12 mouse cellular contexts compared by ENCODE assay signal in genomic region chr15:85555799-85556198, GRCm38 (mm10). TPM values are rescaled to one million over a fixed set of nuclear protein-coding genes. Genes with fewer than 3 reads are reported as not detected.
DNase-seq lines count a peak whose midpoint lies in the region; ATAC-seq and TF ChIP-seq lines count a peak whose summit lies in the region.
"Had no signal": no experiment of that assay in that cellular context is flagged by ENCODE, and none has a peak within 500 bp of the region (broad histone marks: within the 10 kb centered on the region; RNA-seq: fewer than 3 reads in every experiment).

No protein-coding gene starts in this region.

- peak; percentile 69 for DNase-seq in hindbrain, postnatal 0 days (ENCODE audit: low spot score)
- DNase-seq in hindbrain, embryonic 14.5 days (ENCODE audit: low spot score), result no peak
- DNase-seq in right cerebral cortex, postnatal 4 days, result peak; percentile 47
- DNase-seq in right cerebral cortex, postnatal 14 days, result no peak
- peak; percentile 71 for DNase-seq in kidney, adult 9 months
- DNase-seq in lung, postnatal 4 days, result peak; percentile 44 to 79
- no peak for DNase-seq in frontal cortex, adult 2 months (ENCODE audit: extremely low spot score in 1 of 2, low spot score in 1 of 2)

- H3K36me3 ChIP-seq in hindbrain, postnatal 0 days (ENCODE audit: insufficient read depth, low read length), result no peaks in the 10 kb centered on the region
- no peaks in the 10 kb centered on the region for H3K36me3 ChIP-seq in hindbrain, embryonic 14.5 days (replicated peaks; ENCODE audit: control insufficient read depth, insufficient read depth)
- H3K36me3 ChIP-seq: embryonic facial prominence, embryonic 15.5 days; limb, embryonic 12.5 days; stomach, embryonic 15.5 days had no signal

- no peaks in the 10 kb centered on the region for H3K9me3 ChIP-seq in hindbrain, postnatal 0 days (ENCODE audit: low read length)
- no peaks in the 10 kb centered on the region for H3K9me3 ChIP-seq in hindbrain, embryonic 14.5 days (ENCODE audit: control insufficient read depth, low read length)
- H3K9me3 ChIP-seq: embryonic facial prominence, embryonic 15.5 days; limb, embryonic 12.5 days; stomach, embryonic 15.5 days had no signal

- H3K4me1 ChIP-seq in hindbrain, postnatal 0 days (ENCODE audit: insufficient read depth, low read length), result no peaks in the 10 kb centered on the region
- 0 out of 2 replicates have a peak, but pooled peaks cover 2% of the 10 kb centered on the region for H3K4me1 ChIP-seq in hindbrain, embryonic 14.5 days (replicated peaks; ENCODE audit: control insufficient read depth, insufficient read depth, low read length)
- H3K4me1 ChIP-seq: limb, embryonic 12.5 days; stomach, embryonic 15.5 days had no signal

- peak; percentile 77 for ATAC-seq in hindbrain, postnatal 0 days
- ATAC-seq in hindbrain, embryonic 14.5 days (ENCODE audit: low FRiP score), result no peak

- WGBS in hindbrain, postnatal 0 days, result 49% methylated on average over 10 of the region's 10 CpGs
- WGBS in hindbrain, embryonic 14.5 days, result 63% methylated on average over 10 of the region's 10 CpGs

- no peaks in the 10 kb centered on the region for H3K27me3 ChIP-seq in hindbrain, postnatal 0 days (ENCODE audit: insufficient read depth, low read length)
- H3K27me3 ChIP-seq in hindbrain, embryonic 14.5 days (ENCODE audit: control insufficient read depth, insufficient read depth, low read length), result no peaks in the 10 kb centered on the region
- H3K27me3 ChIP-seq: embryonic facial prominence, embryonic 15.5 days; stomach, embryonic 15.5 days had no signal

- H3K4me3 ChIP-seq in hindbrain, postnatal 0 days (ENCODE audit: low read length), result no peak overlapping the region
- H3K4me3 ChIP-seq in hindbrain, embryonic 14.5 days (replicated peaks; ENCODE audit: low read length), result no peak overlapping the region
- H3K4me3 ChIP-seq: embryonic facial prominence, embryonic 15.5 days; limb, embryonic 12.5 days; stomach, embryonic 15.5 days had no signal

- TF ChIP-seq CTCF in hindbrain, postnatal 0 days (IDR thresholded peaks at IDR 0.05; ENCODE audit: low read depth), result no peak

- 0 out of 2 replicates have a peak overlapping the region, but pooled peaks have one; percentile 4 for H3K27ac ChIP-seq in hindbrain, postnatal 0 days
- no peak overlapping the region for H3K27ac ChIP-seq in hindbrain, embryonic 14.5 days
- H3K27ac ChIP-seq: embryonic facial prominence, embryonic 15.5 days; limb, embryonic 12.5 days; stomach, embryonic 15.5 days had no signal

- H3K9ac ChIP-seq in hindbrain, postnatal 0 days (replicated peaks; ENCODE audit: low read length), result 0 out of 2 replicates have a peak overlapping the region, but pooled peaks have one; percentile 1
- no peak overlapping the region for H3K9ac ChIP-seq in hindbrain, embryonic 14.5 days
- H3K9ac ChIP-seq: embryonic facial prominence, embryonic 15.5 days; limb, embryonic 12.5 days; stomach, embryonic 15.5 days had no signal

- no peak overlapping the region for H3K4me2 ChIP-seq in hindbrain, postnatal 0 days (ENCODE audit: low read depth, low read length)
- no peak overlapping the region for H3K4me2 ChIP-seq in hindbrain, embryonic 14.5 days (replicated peaks)
- H3K4me2 ChIP-seq: embryonic facial prominence, embryonic 15.5 days; limb, embryonic 12.5 days; stomach, embryonic 15.5 days had no signal

RNA-seq across cellular contexts. Expression of gene Wnt7b, which starts 26.5 kb away (rescaled TPM):
- 56.6 and 63.1 TPM in 2 replicates for total RNA-seq in hindbrain, postnatal 0 days (2014; rRNA removed)
- 26.0 and 27.2 TPM in 2 replicates for polyA plus RNA-seq in hindbrain, postnatal 0 days (2015; fragmentation: Nextera tagmentation; extraction: Ambion mirVana)
- 28.1 and 30.8 TPM in 2 replicates for polyA plus RNA-seq in hindbrain, embryonic 14.5 days (2014; fragmentation: Nextera tagmentation; extraction: Ambion mirVana)
- 25.2 and 38.7 TPM in 2 replicates for polyA plus RNA-seq in frontal cortex, adult 2 months (2012; rRNA removed)
- total RNA-seq: megakaryocyte-erythroid progenitor cell, adult 5-6 weeks had no signal

RNA-seq across cellular contexts. Expression of gene 7530416G11Rik, which starts 52.8 kb away (rescaled TPM):
- total RNA-seq in hindbrain, postnatal 0 days (2014; rRNA removed), result not detected in 2 replicates
- polyA plus RNA-seq in hindbrain, postnatal 0 days (2015; fragmentation: Nextera tagmentation; extraction: Ambion mirVana), result not detected in 2 replicates
- not detected in 2 replicates for polyA plus RNA-seq in hindbrain, embryonic 14.5 days (2014; fragmentation: Nextera tagmentation; extraction: Ambion mirVana)
- polyA plus RNA-seq in frontal cortex, adult 2 months (2012; rRNA removed), result 0.15 TPM in 1 of 2 replicates, not detected in the other
- total RNA-seq: heart, adult 18-20 months; megakaryocyte-erythroid progenitor cell, adult 5-6 weeks had no signal
- polyA plus RNA-seq: embryonic facial prominence, embryonic 15.5 days; limb, embryonic 12.5 days; stomach, embryonic 15.5 days had no signal

Comparison
In these comparisons a context has a peak if more than half of its experiments do, and no peak if none do; other contexts are left out.
1. DNase-seq: peak in hindbrain, postnatal 0 days (single experiment), right cerebral cortex, postnatal 4 days (single experiment), kidney, adult 9 months (single experiment) and lung, postnatal 4 days (2 of 2); none in hindbrain, embryonic 14.5 days (single experiment), right cerebral cortex, postnatal 14 days (single experiment) and frontal cortex, adult 2 months (0 of 2).